Mouse (Mus musculus): ENCODE data around the gene Spock1.

- TF ChIP-seq CTCF (conservative IDR thresholded peaks at IDR 0.05; ENCODE audit: low read length) (no peak), POU5F1 (IDR thresholded peaks at IDR 0.05; ENCODE audit: borderline replicate concordance, low read length) (no peak), NANOG (IDR thresholded peaks at IDR 0.05; ENCODE audit: borderline replicate concordance, low read length) (no peak)
Observed at GRCm38 (mm10) chr13:57911171-57911570, 3.0 kb upstream of the Spock1 start.
